Mouse (Mus musculus): ENCODE results near the gene Plac9b.
"Not testable (repeated sequence)": the region's sequence is repeated elsewhere in the genome, so short reads cannot be mapped to it uniquely, and the experiment has no call there.

- not testable (repeated sequence) for TF ChIP-seq GATA1 (IDR thresholded peaks at IDR 0.05; ENCODE audit: borderline replicate concordance, low read length); FLI1 (IDR thresholded peaks at IDR 0.05; ENCODE audit: low read length)
Observed at GRCm38 (mm10) chr14:26186638-26187037, 4.4 kb upstream of the Plac9b start.

All from megakaryocyte, embryonic 14.5 days (primary cell).